Mouse (Mus musculus) thymus, adult 2 months (tissue): ENCODE results near the gene Rims4. TPM values are rescaled to one million over a fixed set of nuclear protein-coding genes. Genes with fewer than 3 reads are reported as not detected.

Source experiments
- DNase-seq: peaks from one replicate; pipeline ENCODE4 v3.0.0; 2021
- H3K27ac ChIP-seq: fragments of 200-500 bp; 2 replicates; pipeline ENCODE4 v1.5.1; 2012; ENCODE audit warnings: low read length, control low read depth; ENCODE audit not compliant: control insufficient read depth, insufficient read depth
- H3K27me3 ChIP-seq: fragments of 200-500 bp; 2 replicates; pipeline ENCODE4 v1.6.1; 2012; ENCODE audit warnings: mild to moderate bottlenecking, low read length, moderate library complexity, mixed read lengths; ENCODE audit not compliant: control insufficient read depth, insufficient read depth
- H3K36me3 ChIP-seq: fragments of 200-500 bp; 2 replicates; pipeline ENCODE4 v1.6.1; 2012; ENCODE audit warnings: mild to moderate bottlenecking, low read length, moderate library complexity; ENCODE audit not compliant: control insufficient read depth, insufficient read depth
- H3K4me1 ChIP-seq: fragments of 200-500 bp; replicated peaks from 2 replicates; pipeline ENCODE4 v1.6.1; 2012; ENCODE audit warnings: low read length; ENCODE audit not compliant: control insufficient read depth, insufficient read depth
- H3K4me3 ChIP-seq: fragments of 200-500 bp; 2 replicates; pipeline ENCODE4 v1.5.1; 2012; ENCODE audit warnings: mild to moderate bottlenecking, low read length, control low read depth, moderate library complexity; ENCODE audit not compliant: control insufficient read depth, insufficient read depth
- CTCF ChIP-seq: fragments of 200-500 bp; IDR thresholded peaks from 2 replicates; pipeline ENCODE4 v1.5.1; 2012; ENCODE audit warnings: mild to moderate bottlenecking, control low read depth, low read length, moderate library complexity, borderline replicate concordance; ENCODE audit not compliant: control insufficient read depth, poor library complexity, insufficient read depth; ENCODE audit errors: extremely low read depth
- POLR2A ChIP-seq: fragments of 200-500 bp; IDR thresholded peaks from 2 replicates; pipeline ENCODE4 v1.6.1; 2012; ENCODE audit warnings: mild to moderate bottlenecking, low read length, control low read depth, moderate library complexity; ENCODE audit not compliant: control insufficient read depth, poor library complexity, insufficient read depth; ENCODE audit errors: extremely low read depth
- WGBS: fragments of 180-500 bp; shearing (Covaris S2); methylation state at CpG from one replicate; pipeline ENCODE4 v1.1.7; 2018; 5-methylcytosine and 5-hydroxymethylcytosine counted together
- polyA plus RNA-seq: library from polyadenylated mRNA; depleted of rRNA; stranded (reverse); fragments of >200 nt; gene quantifications from 2 replicates; pipeline ENCODE4 v1.2.3, GENCODE M21; 2012

Gene Rims4
- polyA plus RNA-seq, 1 experiment = 0.04 TPM

GRCm38 (mm10) chr2:163946221-163946620 is 27.7 kb upstream of the Rims4 start:
- Histone ChIP-seq H3K4me1 (no peaks in the 10 kb centered on the region), H3K27me3 (no peaks in the 10 kb centered on the region), H3K4me3 (no peak overlapping the region), H3K27ac (no peak overlapping the region), H3K36me3 (no peaks in the 10 kb centered on the region)
- DNase-seq = no peak
- TF ChIP-seq CTCF (no peak), POLR2A (no peak)
- WGBS = 87% methylated on average over 15 of the region's 15 CpGs

GRCm38 (mm10) chr2:163944511-163944910 is 26.0 kb upstream of the Rims4 start:
- Histone ChIP-seq H3K27ac (no peak overlapping the region), H3K27me3 (no peaks in the 10 kb centered on the region; the same call in 1 of the 2 replicates), H3K4me3 (no peak overlapping the region), H3K36me3 (no peaks in the 10 kb centered on the region), H3K4me1 (no peaks in the 10 kb centered on the region)
- WGBS = 84% methylated on average over 8 of the region's 8 CpGs
- no peak for DNase-seq
- TF ChIP-seq POLR2A = no peak
- TF ChIP-seq CTCF = no peak

DNA sequence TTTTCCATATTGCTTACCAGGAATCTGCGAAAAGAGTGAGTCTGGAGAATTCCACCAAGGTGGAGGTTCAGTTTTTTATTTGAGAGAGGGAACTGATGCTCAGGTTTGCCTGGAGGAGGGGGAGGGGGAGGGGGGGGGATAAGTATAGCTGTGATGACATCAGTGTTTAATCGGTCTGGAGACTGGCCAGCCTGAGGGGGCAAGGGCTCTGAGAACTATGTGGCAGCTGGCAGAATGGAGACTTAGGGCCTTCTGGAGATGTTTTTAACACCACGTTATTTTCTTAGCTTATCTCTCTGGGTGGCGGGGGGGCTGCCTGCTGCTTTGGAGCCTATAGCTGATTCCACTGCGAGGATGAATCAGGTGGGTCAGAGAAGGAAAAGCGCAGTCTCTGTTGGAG is 24.6 kb upstream of the Rims4 start:
- H3K4me1 ChIP-seq = no peaks in the 10 kb centered on the region
- H3K36me3 ChIP-seq = no peaks in the 10 kb centered on the region
- no peak overlapping the region for H3K4me3 ChIP-seq
- TF ChIP-seq POLR2A (no peak), CTCF (no peak)
- WGBS = 84% methylated on average over 6 of the region's 6 CpGs
- DNase-seq = no peak
- H3K27ac ChIP-seq = no peak overlapping the region
- H3K27me3 ChIP-seq = no peaks in the 10 kb centered on the region; the same call in 1 of the 2 replicates

GRCm38 (mm10) chr2:163939522-163939921 is 21.0 kb upstream of the Rims4 start:
- Histone ChIP-seq H3K4me3 (no peak overlapping the region), H3K36me3 (no peaks in the 10 kb centered on the region), H3K4me1 (no peaks in the 10 kb centered on the region), H3K27me3 (no peaks in the 10 kb centered on the region; the same call in 1 of the 2 replicates), H3K27ac (no peak overlapping the region)
- DNase-seq = no peak
- no peak for TF ChIP-seq CTCF
- no peak for TF ChIP-seq POLR2A
- WGBS = 34% methylated on average over 8 of the region's 8 CpGs

DNA sequence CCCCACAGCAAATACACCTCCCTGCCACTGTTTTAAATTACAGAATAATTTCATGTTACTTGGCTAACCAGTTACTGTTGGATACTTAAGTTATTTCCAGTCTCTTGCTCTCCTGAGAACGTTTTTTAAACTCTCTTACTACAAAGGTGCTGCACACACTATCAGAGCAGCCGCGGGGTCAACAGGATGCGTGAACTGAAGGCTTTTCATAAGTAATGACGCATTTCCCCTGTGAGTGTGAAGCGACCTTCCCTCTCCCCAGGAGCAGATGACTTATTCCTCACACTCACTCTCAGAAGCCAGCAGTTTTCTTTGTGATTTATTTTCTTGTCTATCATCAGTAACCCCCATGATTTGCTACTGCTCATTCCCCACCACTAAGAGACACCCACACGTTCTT is 13.7 kb upstream of the Rims4 start:
- no peaks in the 10 kb centered on the region for H3K4me1 ChIP-seq
- no peaks in the 10 kb centered on the region for H3K36me3 ChIP-seq
- no peak overlapping the region for H3K27ac ChIP-seq
- no peaks in the 10 kb centered on the region for H3K27me3 ChIP-seq
- no peak overlapping the region for H3K4me3 ChIP-seq
- TF ChIP-seq POLR2A (no peak), CTCF (no peak)
- DNase-seq = no peak
- WGBS = 11% methylated on average over 7 of the region's 7 CpGs

DNA sequence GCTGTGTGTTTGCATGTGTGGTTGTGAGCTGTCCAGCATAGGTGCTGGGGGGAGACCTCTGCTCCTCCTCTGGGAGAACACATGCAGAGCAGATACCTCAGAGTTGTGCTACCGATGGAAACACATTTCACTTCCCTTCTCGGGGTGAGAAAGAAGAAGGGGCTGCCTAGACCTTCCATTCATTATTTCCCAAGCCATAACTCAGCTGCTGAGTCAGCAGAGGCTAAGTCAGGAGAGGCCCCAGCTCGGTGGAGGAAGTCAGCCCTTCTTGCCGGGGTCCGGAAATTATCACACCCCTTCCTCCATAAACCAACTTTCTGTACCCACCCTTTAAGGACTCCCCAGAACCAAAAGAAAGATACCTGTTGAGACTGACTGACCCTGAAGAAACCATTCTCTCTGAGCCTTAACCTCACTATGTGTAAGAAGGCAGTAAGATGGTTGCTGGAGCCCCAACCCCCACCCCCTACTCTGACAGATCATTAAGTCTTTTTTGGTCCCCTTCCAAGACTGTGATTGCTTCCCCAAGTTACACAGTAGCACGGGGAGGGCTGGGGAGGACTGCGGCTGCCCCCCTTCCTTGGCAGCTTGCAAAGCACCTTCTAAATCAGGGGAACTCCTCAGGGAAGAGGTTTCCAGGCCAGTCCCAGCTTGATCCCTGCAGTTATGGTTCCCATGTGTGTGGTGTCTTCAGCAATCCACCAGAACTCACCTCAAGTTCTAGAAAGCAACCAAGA is 10.1 kb upstream of the Rims4 start:
- no peaks in the 10 kb centered on the region for H3K36me3 ChIP-seq
- WGBS = 10% methylated on average over 7 of the region's 7 CpGs
- no peak for DNase-seq
- no peaks in the 10 kb centered on the region for H3K27me3 ChIP-seq
- TF ChIP-seq CTCF = no peak
- no peak for TF ChIP-seq POLR2A
- H3K4me1 ChIP-seq = no peaks in the 10 kb centered on the region
- no peak overlapping the region for H3K4me3 ChIP-seq
- H3K27ac ChIP-seq = no peak overlapping the region

DNA sequence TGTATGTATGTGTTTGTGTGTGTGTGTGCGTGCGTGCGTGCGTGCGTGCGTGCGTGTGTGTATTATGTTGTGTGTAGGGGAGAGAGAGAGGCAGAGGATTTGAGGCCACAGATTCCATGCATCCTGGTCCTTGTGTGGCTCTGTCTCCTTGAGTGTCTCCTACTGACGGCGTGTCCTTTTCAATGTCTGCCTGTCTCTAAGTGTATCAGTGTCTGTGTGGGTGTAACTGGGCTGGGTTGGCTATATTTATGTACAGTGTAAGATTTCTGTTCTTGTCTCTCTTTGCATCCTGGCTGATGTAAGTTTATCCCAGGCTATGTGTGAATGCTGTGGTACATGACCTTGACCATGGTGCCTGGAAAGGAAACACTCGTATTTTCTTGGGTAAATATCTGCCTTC is 6.6 kb upstream of the Rims4 start:
- no peak for DNase-seq
- 97% methylated on average over 10 of the region's 10 CpGs for WGBS
- TF ChIP-seq POLR2A (no peak), CTCF (no peak)
- H3K4me1 ChIP-seq = no peaks in the 10 kb centered on the region
- H3K27ac ChIP-seq = no peak overlapping the region
- H3K4me3 ChIP-seq = no peak overlapping the region
- H3K27me3 ChIP-seq = no peaks in the 10 kb centered on the region
- H3K36me3 ChIP-seq = no peaks in the 10 kb centered on the region
